Mouse (Mus musculus): ENCODE results near the gene Wsb2.

DNA sequence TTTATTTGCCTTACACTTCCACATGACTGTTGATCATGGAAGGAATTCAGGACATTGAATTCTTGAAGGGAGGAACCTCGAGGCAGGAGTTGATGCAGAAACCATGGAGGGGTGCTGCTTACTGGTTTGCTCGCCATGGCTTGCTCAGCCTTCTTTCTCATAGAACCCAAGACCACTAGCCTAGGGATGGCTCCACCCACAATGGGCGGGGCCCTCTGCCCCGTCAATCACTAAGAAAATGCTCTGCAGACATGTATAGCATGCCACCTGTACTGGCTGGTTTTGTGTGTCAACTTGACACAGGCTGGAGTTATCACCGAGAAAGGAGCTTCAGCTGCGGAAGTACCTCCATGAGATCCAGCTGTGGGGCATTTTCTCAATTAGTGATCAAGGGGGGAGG, 17.0 kb upstream of the Wsb2 start:
- TF ChIP-seq CTCF (conservative IDR thresholded peaks at IDR 0.05; ENCODE audit: insufficient read depth, insufficient read length, low read depth, low read length) (no peak), POLR2A (IDR thresholded peaks at IDR 0.05; ENCODE audit: low read depth, low read length) (no peak)
